Mouse (Mus musculus) gastrocnemius, adult 2 months (tissue): ENCODE measurements around the gene Aff4. TPM values are rescaled to one million over a fixed set of nuclear protein-coding genes. Genes with fewer than 3 reads are reported as not detected.
"Not testable (repeated sequence)": the region's sequence is repeated elsewhere in the genome, so short reads cannot be mapped to it uniquely, and the experiment has no call there.

Experiments
- DNase-seq: peaks from one replicate; pipeline ENCODE4 v3.0.0; 2022
- H3K27ac ChIP-seq: fragments of 200-600 bp; 2 replicates; pipeline ENCODE4 v1.8.1; 2022; ENCODE audit warnings: mild to moderate bottlenecking
- H3K4me3 ChIP-seq: fragments of 200-600 bp; 2 replicates; pipeline ENCODE4 v1.8.1; 2022; ENCODE audit warnings: mild to moderate bottlenecking, moderate library complexity
- CTCF ChIP-seq: fragments of 200-600 bp; IDR thresholded peaks from 2 replicates; pipeline ENCODE4 v1.8.1; 2022; ENCODE audit warnings: antibody characterized with exemption, mild to moderate bottlenecking, moderate library complexity
- intact Hi-C: fragments of 180-260 bp; cut with DNase I; formaldehyde crosslinking; loops from one replicate; pipeline ENCODE4 v1.15.1; 2025
- total RNA-seq, 2 experiments: library from RNA; stranded (reverse); gene quantifications; 2 replicates each; pipeline ENCODE4 v1.2.3; 2021

Aff4 gene
- total RNA-seq, 2 experiments from 2014 or later, result 99.7 to 107 TPM

- peak within 1 kb of the TSS; percentile 87 for H3K27ac ChIP-seq
- intact Hi-C loops, result no loop called here
- peak; percentile 92 for DNase-seq
- H3K4me3 ChIP-seq, result peak within 1 kb of the TSS; percentile 96
- TF ChIP-seq CTCF, result no peak
Observed at GRCm38 (mm10) chr11:53324512-53324968, 26.1 kb upstream of the Aff4 start, which contains the start of gene Zcchc10. Gene Zcchc10 (plus strand): TSS chr11:53324679.

DNA sequence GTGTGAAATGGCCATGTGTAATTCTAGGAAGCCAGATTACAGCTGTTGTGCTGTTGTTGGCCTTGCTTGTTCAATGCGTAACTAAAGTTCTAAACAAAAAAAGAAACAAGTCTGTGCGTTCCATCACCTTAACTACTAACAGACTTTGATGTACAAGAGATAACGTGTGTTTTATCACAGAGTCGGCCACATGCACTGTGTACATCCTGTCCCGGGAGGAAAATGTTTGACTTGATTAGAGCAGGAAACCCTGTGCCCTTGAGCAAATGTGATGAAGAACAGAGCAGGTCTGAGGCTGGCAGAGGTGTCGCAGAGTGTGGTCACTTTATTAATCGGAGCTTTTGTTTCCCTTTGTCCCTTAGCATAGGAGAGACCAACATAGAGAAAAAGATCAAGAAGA is 20.3 kb upstream of the Aff4 start:
- H3K4me3 ChIP-seq, result no peak overlapping the region
- TF ChIP-seq CTCF, result no peak
- intact Hi-C loops, result no loop called here
- DNase-seq, result no peak
- H3K27ac ChIP-seq, result no peak overlapping the region

- Histone ChIP-seq H3K27ac (no peak overlapping the region), H3K4me3 (no peak overlapping the region)
- TF ChIP-seq CTCF, result no peak
- no peak for DNase-seq
- intact Hi-C loops, result no loop called here
Observed at GRCm38 (mm10) chr11:53331121-53331520, 19.5 kb upstream of the Aff4 start.

DNA sequence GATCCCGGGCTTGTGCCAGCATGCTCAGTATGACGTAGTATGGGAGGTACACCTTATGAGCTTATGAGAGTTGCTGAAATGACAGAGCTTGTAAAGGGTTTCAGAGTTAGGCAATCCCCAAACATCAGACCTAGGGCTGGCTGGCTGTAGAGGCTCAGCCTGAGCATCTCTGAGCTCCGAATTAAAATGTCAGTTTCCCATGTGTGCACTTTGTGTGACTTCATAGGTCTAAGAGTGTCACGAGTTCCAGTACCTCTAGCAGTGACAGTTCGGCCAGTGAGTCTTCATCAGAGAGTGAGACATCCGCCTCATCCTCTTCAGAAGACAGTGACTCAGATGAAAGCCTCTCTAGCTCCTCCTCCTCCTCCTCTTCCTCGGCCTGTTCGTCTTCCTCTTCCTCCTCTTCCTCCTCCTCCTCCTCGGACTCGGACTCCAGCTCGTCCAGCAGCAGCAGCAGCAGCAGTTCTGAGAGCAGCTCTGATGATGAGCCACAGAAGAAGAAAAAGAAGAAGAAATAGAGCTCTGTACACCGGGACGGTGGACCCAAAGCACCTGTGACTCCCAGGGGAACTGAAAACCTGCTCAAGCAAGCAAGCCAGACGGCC is 18.5 kb upstream of the Aff4 start:
- intact Hi-C loops, result no loop called here
- H3K4me3 ChIP-seq, result no peak overlapping the region
- TF ChIP-seq CTCF, result no peak

DNA sequence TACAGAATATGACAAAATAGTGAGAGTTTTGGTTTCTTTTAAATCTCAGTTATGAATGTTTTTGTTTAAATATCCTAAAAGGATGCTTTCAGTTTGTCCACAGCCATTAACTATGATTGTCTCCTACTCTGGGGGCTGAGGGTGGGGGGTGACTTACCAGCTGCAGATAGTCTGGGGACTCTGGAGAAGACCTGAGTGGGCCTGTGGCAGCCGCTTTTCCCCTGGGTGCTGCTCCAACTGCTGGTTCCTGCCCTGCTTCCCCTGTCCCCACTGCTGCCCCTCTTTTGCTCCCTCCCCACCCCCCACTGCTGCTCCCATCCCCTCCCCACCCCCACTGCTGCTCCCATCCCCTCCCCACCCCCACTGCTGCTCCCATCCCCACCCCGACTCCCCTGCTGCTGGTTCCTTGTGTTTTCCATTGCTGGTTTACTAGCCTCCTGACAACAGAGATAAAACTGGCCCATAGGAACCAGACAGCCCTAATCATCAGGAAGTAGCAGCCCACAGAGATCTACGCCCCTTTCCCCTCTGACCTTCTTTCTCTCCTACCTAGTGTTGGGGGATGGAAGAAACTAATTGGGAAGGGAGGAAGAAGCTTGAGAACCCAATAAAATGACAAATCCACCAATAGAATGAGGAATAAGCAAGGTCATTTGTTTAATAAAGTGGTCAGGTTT is 15.0 kb upstream of the Aff4 start:
- intact Hi-C loops, result no loop called here
- no peak for DNase-seq
- Histone ChIP-seq H3K27ac (no peak overlapping the region), H3K4me3 (no peak overlapping the region)
- TF ChIP-seq CTCF, result no peak

More for the DNA sequence above, 18.5 kb upstream of the Aff4 start:
- no peak overlapping the region for H3K27ac ChIP-seq
- no peak for DNase-seq

- Histone ChIP-seq H3K4me3 (no peak overlapping the region), H3K27ac (no peak overlapping the region)
- intact Hi-C loops, result no loop called here
- no peak for DNase-seq
- no peak for TF ChIP-seq CTCF
Observed at GRCm38 (mm10) chr11:53336182-53336571, 14.5 kb upstream of the Aff4 start.

GRCm38 (mm10) chr11:53336924-53337323 is 13.7 kb upstream of the Aff4 start:
- Histone ChIP-seq H3K27ac (no peak overlapping the region), H3K4me3 (no peak overlapping the region)
- intact Hi-C loops, result no loop called here
- TF ChIP-seq CTCF, result no peak
- DNase-seq, result no peak

DNA sequence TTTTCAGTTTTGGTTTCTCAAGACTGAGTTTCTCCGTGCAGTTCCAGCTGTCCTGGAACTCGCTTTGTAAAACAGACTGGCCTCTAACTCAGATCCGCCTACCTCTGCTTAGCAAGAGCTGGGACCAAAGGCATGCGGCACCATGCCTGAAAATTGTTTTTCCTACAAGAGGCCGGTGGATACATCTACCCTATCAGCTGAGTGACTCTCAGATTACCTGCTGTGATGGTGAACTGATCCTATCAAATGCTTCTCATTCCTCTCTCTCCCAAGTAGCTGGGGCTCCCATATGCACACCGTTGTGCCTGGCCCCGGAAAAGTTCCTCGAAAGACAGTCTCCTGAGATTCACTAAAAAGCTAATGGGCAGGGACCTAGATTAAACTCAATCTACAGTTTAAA is 12.9 kb upstream of the Aff4 start:
- no peak for TF ChIP-seq CTCF
- intact Hi-C loops, result no loop called here
- no peak overlapping the region for H3K27ac ChIP-seq
- DNase-seq, result no peak
- H3K4me3 ChIP-seq, result no peak overlapping the region

DNA sequence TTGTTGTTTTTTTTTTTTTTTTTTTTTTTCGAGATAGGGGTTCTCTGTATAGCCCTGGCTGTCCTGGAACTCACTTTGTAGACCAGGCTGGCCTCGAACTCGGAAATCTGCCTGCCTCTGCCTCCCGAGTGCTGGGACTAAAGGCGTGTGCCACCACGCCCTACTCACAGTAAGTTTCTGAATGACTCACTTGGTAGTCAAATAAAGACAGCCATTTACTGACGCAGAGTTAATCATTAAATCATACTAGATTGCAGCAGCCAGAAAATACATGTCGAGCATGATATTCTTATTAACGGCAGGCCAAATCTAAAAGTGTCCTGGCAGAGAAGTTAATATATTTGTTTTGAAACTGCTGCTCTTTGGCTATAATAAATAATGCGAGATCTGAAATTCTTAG is 9.6 kb upstream of the Aff4 start:
- DNase-seq, intact Hi-C loops, H3K4me3 ChIP-seq, H3K27ac ChIP-seq: not testable (repeated sequence)

DNA sequence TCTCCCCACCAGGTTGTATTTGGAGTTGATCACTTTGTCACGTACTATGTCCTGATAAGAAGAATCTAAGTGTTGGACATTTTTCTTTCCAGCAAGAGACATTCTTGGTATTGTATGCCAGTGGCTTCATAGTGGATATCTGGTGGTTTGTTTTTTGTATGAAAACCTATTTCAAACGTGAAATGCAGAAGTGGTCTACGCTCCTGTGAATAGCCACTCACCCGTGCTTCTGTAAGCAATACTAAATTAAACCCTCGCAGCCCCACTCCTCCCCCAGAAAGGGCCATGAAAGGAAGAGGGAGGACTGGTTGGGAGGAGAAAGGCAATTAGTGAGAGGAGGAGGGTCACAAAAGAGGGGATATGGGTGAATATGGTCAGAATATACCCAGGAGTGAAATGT is 7.9 kb upstream of the Aff4 start:
- no peak for DNase-seq
- intact Hi-C loops, result no loop called here
- no peak for TF ChIP-seq CTCF

DNA sequence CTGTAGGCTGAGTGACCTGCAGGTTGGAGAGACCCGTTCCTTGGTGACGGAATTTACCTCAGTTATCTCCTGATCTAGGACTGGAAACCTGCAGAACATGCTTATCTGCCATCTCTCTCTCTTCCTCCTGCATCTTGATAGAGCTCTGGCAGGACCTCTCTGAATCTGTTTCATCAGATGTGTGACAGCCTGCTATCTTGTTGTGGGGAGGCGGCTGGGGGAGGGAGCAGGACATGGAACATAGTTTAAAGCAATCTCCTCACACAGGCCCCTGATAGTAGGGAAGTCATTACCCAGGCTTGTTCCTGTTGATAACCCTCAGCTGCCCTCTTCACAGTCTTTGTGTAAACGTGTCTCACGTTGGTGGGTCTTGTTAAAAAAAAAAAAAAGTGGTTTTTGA is 5.3 kb upstream of the Aff4 start:
- intact Hi-C loops, result loop anchor here (5.0 kb wide), 1 partner anchor 33 kb away; no protein-coding TSS in a partner anchor
- no peak for TF ChIP-seq CTCF
- no peak overlapping the region for H3K27ac ChIP-seq

More for the DNA sequence above, 7.9 kb upstream of the Aff4 start:
- H3K27ac ChIP-seq, result no peak overlapping the region
- H3K4me3 ChIP-seq, result no peak overlapping the region

DNA sequence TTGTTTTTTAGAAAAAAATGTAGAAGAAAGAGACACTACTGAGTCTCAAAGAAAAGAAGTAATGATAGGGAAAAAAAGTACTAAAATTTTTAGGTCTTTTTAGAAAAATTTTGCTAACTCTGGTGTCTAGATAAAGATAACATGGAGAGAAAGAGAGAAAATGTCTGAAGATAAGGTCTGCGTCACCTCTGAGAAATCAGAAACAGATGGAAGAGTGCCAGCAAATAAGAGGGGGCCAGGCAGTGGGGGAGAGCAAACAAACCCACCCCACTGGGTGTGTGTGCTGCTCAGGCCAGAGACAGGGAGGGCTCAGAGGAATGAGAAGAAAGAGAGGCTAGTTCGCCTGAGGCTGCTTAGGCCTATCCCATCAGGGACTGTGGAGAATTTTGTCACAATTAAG is 4.9 kb upstream of the Aff4 start:
- no peak for DNase-seq
- no peak overlapping the region for H3K4me3 ChIP-seq
- H3K27ac ChIP-seq, result no peak overlapping the region
- intact Hi-C loops, result loop anchor here (5.0 kb wide), 1 partner anchor 33 kb away; no protein-coding TSS in a partner anchor
- no peak for TF ChIP-seq CTCF

More for the DNA sequence above, 5.3 kb upstream of the Aff4 start:
- no peak for DNase-seq
- no peak overlapping the region for H3K4me3 ChIP-seq

- Histone ChIP-seq H3K4me3 (peak overlapping the region; percentile 85), H3K27ac (peak overlapping the region; percentile 99)
- no peak for TF ChIP-seq CTCF
- DNase-seq, result peak; percentile 43
- intact Hi-C loops, result loop anchor here (2.0 kb wide), 1 partner anchor 53 kb away; no protein-coding TSS in a partner anchor
Observed at GRCm38 (mm10) chr11:53351224-53351942, 750 bp downstream of the Aff4 start.
